Mouse (Mus musculus): Measurements from ENCODE around the gene Rsad2. TPM values are rescaled to one million over a fixed set of nuclear protein-coding genes. Genes with fewer than 3 reads are reported as not detected.

The Rsad2 gene
- polyA plus RNA-seq, 1 experiment, result 0.26 TPM

DNA sequence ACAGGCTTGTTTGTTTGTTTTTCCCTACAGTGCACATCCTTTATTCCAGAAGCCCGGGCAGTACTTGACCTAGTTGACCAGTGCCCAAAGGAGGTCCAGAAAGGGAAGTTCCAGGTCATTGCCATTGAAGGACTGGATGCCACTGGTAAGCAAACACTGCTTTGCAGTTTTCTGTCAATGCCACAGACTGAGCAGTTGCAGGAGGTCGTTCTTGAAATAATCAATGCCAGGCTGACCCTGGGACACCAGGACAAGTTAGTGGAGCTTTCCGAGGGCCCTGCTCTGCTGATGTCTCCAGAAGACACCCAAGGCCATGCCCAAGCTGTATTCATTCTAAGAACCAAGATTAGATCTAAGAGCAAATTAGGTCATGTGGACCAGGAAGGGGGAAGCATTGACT is 15.1 kb upstream of the Rsad2 start:
- no peak for DNase-seq (ENCODE audit: low read depth)
- no peak for TF ChIP-seq POLR2A (IDR thresholded peaks at IDR 0.05; ENCODE audit: borderline replicate concordance, extremely low read depth, insufficient read depth, insufficient read length, poor library complexity, severe bottlenecking)
- TF ChIP-seq CTCF (IDR thresholded peaks at IDR 0.05; ENCODE audit: borderline replicate concordance, extremely low read depth, insufficient read depth, insufficient read length), result no peak

GRCm38 (mm10) chr12:26470042-26470409 is 13.8 kb upstream of the Rsad2 start:
- TF ChIP-seq CTCF (IDR thresholded peaks at IDR 0.05; ENCODE audit: borderline replicate concordance, extremely low read depth, insufficient read depth, insufficient read length) (peak; percentile 16; the same call in 1 of the 2 replicates), POLR2A (IDR thresholded peaks at IDR 0.05; ENCODE audit: borderline replicate concordance, extremely low read depth, insufficient read depth, insufficient read length, poor library complexity, severe bottlenecking) (no peak)
- DNase-seq (ENCODE audit: low read depth), result peak; percentile 69

GRCm38 (mm10) chr12:26469098-26470041 is 13.1 kb upstream of the Rsad2 start, which contains the start of gene Cmpk2:
Gene Cmpk2, plus strand, starts transcription at chr12:26469204.
- DNase-seq (ENCODE audit: low read depth), result peak; percentile 95
- TF ChIP-seq POLR2A (IDR thresholded peaks at IDR 0.05; ENCODE audit: borderline replicate concordance, extremely low read depth, insufficient read depth, insufficient read length, poor library complexity, severe bottlenecking), result no peak; the same call in 1 of the 2 replicates
- peak; percentile 12; the same call in 1 of the 2 replicates for TF ChIP-seq CTCF (IDR thresholded peaks at IDR 0.05; ENCODE audit: borderline replicate concordance, extremely low read depth, insufficient read depth, insufficient read length)

GRCm38 (mm10) chr12:26465600-26465999 is 9.3 kb upstream of the Rsad2 start:
- DNase-seq (ENCODE audit: low read depth), result no peak
- TF ChIP-seq POLR2A (IDR thresholded peaks at IDR 0.05; ENCODE audit: borderline replicate concordance, extremely low read depth, insufficient read depth, insufficient read length, poor library complexity, severe bottlenecking) (no peak), CTCF (IDR thresholded peaks at IDR 0.05; ENCODE audit: borderline replicate concordance, extremely low read depth, insufficient read depth, insufficient read length) (no peak)

GRCm38 (mm10) chr12:26460091-26460490 is 3.8 kb upstream of the Rsad2 start:
- DNase-seq (ENCODE audit: low read depth), result no peak

DNA sequence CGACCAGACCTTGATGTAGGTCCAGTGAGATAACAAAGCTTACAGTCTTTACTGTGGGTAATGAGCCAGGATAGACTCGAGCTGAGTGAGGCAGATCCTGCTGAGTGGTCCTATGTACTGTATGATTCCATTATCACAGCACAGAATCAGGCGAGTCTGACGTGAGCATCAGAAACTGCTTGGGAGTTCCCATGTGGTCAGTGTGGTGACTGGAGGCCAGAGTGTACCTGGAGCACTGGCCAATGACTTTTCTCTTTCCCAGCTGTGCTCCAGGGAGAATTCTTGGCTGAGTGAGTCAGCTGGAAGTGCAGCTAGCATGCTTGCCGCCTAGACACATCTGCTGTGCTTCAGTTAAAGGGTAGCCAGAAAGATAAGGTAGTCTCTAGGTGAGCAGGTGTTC is 1.6 kb downstream of the Rsad2 start:
- no peak for DNase-seq (ENCODE audit: low read depth)
- no peak for TF ChIP-seq CTCF (IDR thresholded peaks at IDR 0.05; ENCODE audit: borderline replicate concordance, extremely low read depth, insufficient read depth, insufficient read length)
- TF ChIP-seq POLR2A (IDR thresholded peaks at IDR 0.05; ENCODE audit: borderline replicate concordance, extremely low read depth, insufficient read depth, insufficient read length, poor library complexity, severe bottlenecking), result no peak

More at GRCm38 (mm10) chr12:26460091-26460490, 3.8 kb upstream of the Rsad2 start:
- TF ChIP-seq CTCF (IDR thresholded peaks at IDR 0.05; ENCODE audit: borderline replicate concordance, extremely low read depth, insufficient read depth, insufficient read length) (no peak), POLR2A (IDR thresholded peaks at IDR 0.05; ENCODE audit: borderline replicate concordance, extremely low read depth, insufficient read depth, insufficient read length, poor library complexity, severe bottlenecking) (no peak)

- TF ChIP-seq CTCF (IDR thresholded peaks at IDR 0.05; ENCODE audit: borderline replicate concordance, extremely low read depth, insufficient read depth, insufficient read length) (no peak), POLR2A (IDR thresholded peaks at IDR 0.05; ENCODE audit: borderline replicate concordance, extremely low read depth, insufficient read depth, insufficient read length, poor library complexity, severe bottlenecking) (no peak)
- DNase-seq (ENCODE audit: low read depth), result no peak
These were observed 3.3 kb downstream of the Rsad2 start for GRCm38 (mm10) chr12:26452951-26453350.

GRCm38 (mm10) chr12:26451150-26451549 is 5.1 kb downstream of the Rsad2 start:
- TF ChIP-seq POLR2A (IDR thresholded peaks at IDR 0.05; ENCODE audit: borderline replicate concordance, extremely low read depth, insufficient read depth, insufficient read length, poor library complexity, severe bottlenecking) (no peak), CTCF (IDR thresholded peaks at IDR 0.05; ENCODE audit: borderline replicate concordance, extremely low read depth, insufficient read depth, insufficient read length) (no peak)

GRCm38 (mm10) chr12:26449483-26449882 is 6.8 kb downstream of the Rsad2 start:
- TF ChIP-seq POLR2A (IDR thresholded peaks at IDR 0.05; ENCODE audit: borderline replicate concordance, extremely low read depth, insufficient read depth, insufficient read length, poor library complexity, severe bottlenecking) (no peak), CTCF (IDR thresholded peaks at IDR 0.05; ENCODE audit: borderline replicate concordance, extremely low read depth, insufficient read depth, insufficient read length) (no peak)
- no peak for DNase-seq (ENCODE audit: low read depth)

More at GRCm38 (mm10) chr12:26451150-26451549, 5.1 kb downstream of the Rsad2 start:
- DNase-seq (ENCODE audit: low read depth), result no peak

DNA sequence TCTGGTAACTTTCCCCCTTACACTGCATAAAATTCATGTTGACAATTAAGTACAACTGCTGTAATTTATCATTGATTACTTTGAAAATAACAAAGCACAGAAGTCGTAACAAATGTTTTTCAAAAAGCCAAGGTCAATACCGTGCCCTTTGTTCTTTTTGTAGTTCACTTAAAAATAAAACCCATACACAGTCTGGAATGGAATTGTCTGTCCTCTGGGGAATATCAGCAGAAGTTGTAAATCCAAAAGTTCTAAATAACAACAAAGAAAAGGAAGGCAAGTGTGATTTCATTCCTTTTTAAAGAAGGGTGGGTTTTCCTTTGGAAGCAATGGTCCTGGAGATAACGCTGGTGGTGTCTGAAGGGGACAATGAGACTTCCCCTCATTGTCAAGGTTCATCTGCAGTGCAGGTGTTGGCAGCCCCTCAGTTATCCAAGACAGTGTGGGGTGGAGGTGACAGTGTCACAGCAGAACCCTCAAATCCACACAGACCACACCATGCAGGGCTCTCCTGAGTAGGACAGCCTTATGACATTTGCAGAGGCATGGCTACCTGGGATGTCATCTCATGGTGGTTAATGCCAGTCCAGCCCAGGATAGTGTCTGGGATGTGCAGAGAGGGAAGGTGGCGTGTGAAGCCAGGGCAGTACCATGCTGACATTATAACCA is 9.7 kb downstream of the Rsad2 start:
- TF ChIP-seq POLR2A (IDR thresholded peaks at IDR 0.05; ENCODE audit: borderline replicate concordance, extremely low read depth, insufficient read depth, insufficient read length, poor library complexity, severe bottlenecking), result no peak
- no peak for TF ChIP-seq CTCF (IDR thresholded peaks at IDR 0.05; ENCODE audit: borderline replicate concordance, extremely low read depth, insufficient read depth, insufficient read length)
- no peak for DNase-seq (ENCODE audit: low read depth)

DNA sequence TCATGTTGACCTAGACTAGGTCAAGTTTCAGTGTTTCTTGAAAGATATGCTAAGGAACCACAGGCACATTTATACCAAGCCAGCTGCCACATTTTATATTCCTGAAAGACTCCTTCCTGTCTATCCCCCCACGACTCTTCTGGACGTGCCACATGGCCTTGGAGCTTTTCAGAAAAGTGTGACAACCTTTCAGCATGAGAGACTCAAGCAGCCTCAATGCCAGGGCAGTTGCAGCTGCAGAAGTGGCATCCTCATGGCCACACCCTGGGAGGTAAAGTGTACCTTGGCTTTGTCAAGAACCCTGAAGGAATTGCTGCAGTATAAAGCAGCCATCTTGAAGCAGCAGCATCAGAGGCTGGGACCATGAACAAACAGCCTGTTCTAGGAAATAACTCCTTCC is 11.7 kb downstream of the Rsad2 start:
- no peak for TF ChIP-seq POLR2A (IDR thresholded peaks at IDR 0.05; ENCODE audit: borderline replicate concordance, extremely low read depth, insufficient read depth, insufficient read length, poor library complexity, severe bottlenecking)
- TF ChIP-seq CTCF (IDR thresholded peaks at IDR 0.05; ENCODE audit: borderline replicate concordance, extremely low read depth, insufficient read depth, insufficient read length), result no peak
- DNase-seq (ENCODE audit: low read depth), result no peak

Measured in brain, embryonic 14.5 days (tissue).